ENCODE assay signal across 21 mouse cellular contexts in genomic region chr2:6565175-6565574, GRCm38 (mm10).
DNase-seq lines count a peak whose midpoint lies in the region; ATAC-seq and TF ChIP-seq lines count a peak whose summit lies in the region.
"Had no signal": no experiment of that assay in that cellular context is flagged by ENCODE, and none has a peak within 500 bp of the region (broad histone marks: within the 10 kb centered on the region; RNA-seq: fewer than 3 reads in every experiment).

No protein-coding gene starts in this region.

- ATAC-seq in midbrain, embryonic 11.5 days (ENCODE audit: low FRiP score): no peak
- ATAC-seq in midbrain, embryonic 16.5 days: no peak
- ATAC-seq: activated CD4-positive, CD25-positive, alpha-beta regulatory T cell, adult 4 months; CD4-positive, CD25-positive, alpha-beta regulatory T cell, adult 4 months; Patski had no signal

- no peaks in the 10 kb centered on the region for H3K27me3 ChIP-seq in midbrain, embryonic 11.5 days (ENCODE audit: control insufficient read depth, insufficient read depth, low read length)
- no peaks in the 10 kb centered on the region for H3K27me3 ChIP-seq in midbrain, embryonic 16.5 days (ENCODE audit: control insufficient read depth, insufficient read depth, low read depth, low read length)
- H3K27me3 ChIP-seq in CH12.LX (replicated peaks): no peaks in the 10 kb centered on the region
- H3K27me3 ChIP-seq: Patski had no signal

- peak; percentile 19 for DNase-seq in midbrain, embryonic 11.5 days (ENCODE audit: low spot score, missing footprints)
- DNase-seq in CH12.LX (ENCODE audit: extremely low read depth): peak; percentile 47
- DNase-seq in ovary, postnatal 10 days (ENCODE audit: low spot score): no peak
- DNase-seq in heart, postnatal 10 days: no peak
- DNase-seq: adrenal gland, adult 2 months; adrenal gland, adult 8-10 months; adrenal gland, postnatal 10 days; adrenal gland, postnatal 14 days; adrenal gland, postnatal 25 days; adrenal gland, postnatal 36 days; B cell, adult 2 months; cerebellum, adult 11 months; cerebellum, adult 11-12 months; cerebellum, adult 18-20 months; cerebellum, adult 2 months had no signal

- TF ChIP-seq EP300 in CH12.LX (IDR thresholded peaks at IDR 0.05; ENCODE audit: low read length): peak; percentile 53

- intact Hi-C loops in heart, postnatal 10 days (cut with DNase I): no loop called here

- H3K9me3 ChIP-seq in midbrain, embryonic 11.5 days (ENCODE audit: control insufficient read depth, low read length): no peaks in the 10 kb centered on the region
- H3K9me3 ChIP-seq in midbrain, embryonic 16.5 days (replicated peaks; ENCODE audit: control insufficient read depth, low read length, poor library complexity, severe bottlenecking): no peaks in the 10 kb centered on the region
- H3K9me3 ChIP-seq in CH12.LX (replicated peaks; ENCODE audit: low read length): no peaks in the 10 kb centered on the region
- H3K9me3 ChIP-seq: G1E had no signal

- peaks cover 10% of the 10 kb centered on the region; the same call in 1 of the 2 replicates for H3K79me2 ChIP-seq in CH12.LX (replicated peaks; ENCODE audit: control insufficient read depth, extremely low read depth, insufficient read depth, poor library complexity, severe bottlenecking)

- WGBS in midbrain, embryonic 11.5 days: 90% methylated on average over 3 of the region's 3 CpGs
- WGBS in midbrain, embryonic 16.5 days: 85% methylated on average over 3 of the region's 3 CpGs

- TF ChIP-seq POLR2A in CH12.LX (IDR thresholded peaks at IDR 0.05; ENCODE audit: low read depth, low read length): no peak
- TF ChIP-seq POLR2A in cortical plate, adult 2 months (IDR thresholded peaks at IDR 0.05; ENCODE audit: extremely low read depth, insufficient read depth, low read length): no peak

- no peak overlapping the region for H3K27ac ChIP-seq in midbrain, embryonic 11.5 days (ENCODE audit: low read depth, low read length)
- no peak overlapping the region for H3K27ac ChIP-seq in midbrain, embryonic 16.5 days (ENCODE audit: low read length)
- H3K27ac ChIP-seq in CH12.LX (ENCODE audit: insufficient read depth, low read depth): peak overlapping the region; percentile 70
- 0 out of 2 replicates have a peak overlapping the region, but pooled peaks have one; percentile 40 for H3K27ac ChIP-seq in cortical plate, adult 2 months (ENCODE audit: insufficient read depth, low read length)

- in situ Hi-C loops in CH12.LX (cut with MboI; ENCODE audit: low pct_ligation_motif_present, low pct_unique_long_range_greater_than_20kb, low sequenced_read_pairs): loop anchor here (10.0 to 25.0 kb wide), 2 partner anchors 160 to 353 kb away; partner anchors contain the start of gene Echdc3

- dilution Hi-C loops in CH12.LX (cut with MboI; ENCODE audit: extremely low pct_ligation_motif_present, extremely low pct_unique_long_range_greater_than_20kb, low sequenced_read_pairs): no loop called here

- H3K9ac ChIP-seq in midbrain, embryonic 11.5 days (ENCODE audit: low read length): no peak overlapping the region
- no peak overlapping the region for H3K9ac ChIP-seq in midbrain, embryonic 16.5 days (ENCODE audit: low read depth, low read length)
- H3K9ac ChIP-seq in CH12.LX (ENCODE audit: insufficient read depth, low read depth): peak overlapping the region; percentile 53

- no peak for TF ChIP-seq RAD21 in CH12.LX (IDR thresholded peaks at IDR 0.05; ENCODE audit: low read depth, low read length)

- no peaks in the 10 kb centered on the region for H3K36me3 ChIP-seq in midbrain, embryonic 11.5 days (ENCODE audit: control insufficient read depth, insufficient read depth, low read length)
- peaks cover 5% of the 10 kb centered on the region; the same call in 1 of the 2 replicates for H3K36me3 ChIP-seq in midbrain, embryonic 16.5 days (ENCODE audit: control insufficient read depth, insufficient read depth, low read length)
- peaks cover 18 to 63% of the 10 kb centered on the region in 2 experiments for H3K36me3 ChIP-seq in CH12.LX (replicated peaks in 1 of 2; ENCODE audit: control insufficient read depth in 1 of 2, insufficient read depth in 1 of 2, low read length in 1 of 2)
- H3K36me3 ChIP-seq: G1E had no signal

- H3K4me2 ChIP-seq in midbrain, embryonic 11.5 days: no peak overlapping the region
- no peak overlapping the region for H3K4me2 ChIP-seq in midbrain, embryonic 16.5 days (ENCODE audit: low read length)
- no peak overlapping the region; the same call in 1 of the 2 replicates for H3K4me2 ChIP-seq in CH12.LX (ENCODE audit: insufficient read depth, low read depth, poor library complexity, severe bottlenecking)

- H3K4me1 ChIP-seq in midbrain, embryonic 11.5 days (ENCODE audit: control insufficient read depth, insufficient read depth, low read length): no peaks in the 10 kb centered on the region
- no peaks in the 10 kb centered on the region for H3K4me1 ChIP-seq in midbrain, embryonic 16.5 days (ENCODE audit: control insufficient read depth, insufficient read depth, low read length)
- H3K4me1 ChIP-seq in CH12.LX (ENCODE audit: control insufficient read depth in 1 of 2, insufficient read depth in 2 of 2): peaks cover 19 to 66% of the 10 kb centered on the region in 2 experiments; a peak in 3 of 4 replicates
- peaks cover 6% of the 10 kb centered on the region for H3K4me1 ChIP-seq in cortical plate, adult 2 months (ENCODE audit: control insufficient read depth, insufficient read depth, low read length)

- no peak for TF ChIP-seq CTCF in CH12.LX (conservative IDR thresholded peaks at IDR 0.05 in 1 of 2, IDR thresholded peaks at IDR 0.05 in 1 of 2; ENCODE audit: low read depth in 2 of 2, low read length in 2 of 2)
- no peak for TF ChIP-seq CTCF in cortical plate, adult 2 months (IDR thresholded peaks at IDR 0.05; ENCODE audit: extremely low read depth, insufficient read depth, low read length)

- no peak overlapping the region for H3K4me3 ChIP-seq in midbrain, embryonic 11.5 days (ENCODE audit: low read depth, low read length)
- H3K4me3 ChIP-seq in midbrain, embryonic 16.5 days (ENCODE audit: low read depth, low read length): no peak overlapping the region
- no peak overlapping the region for H3K4me3 ChIP-seq in CH12.LX (replicated peaks in 1 of 3; ENCODE audit: low read depth in 2 of 3, low read length in 2 of 3, poor library complexity in 1 of 3)
- no peak overlapping the region for H3K4me3 ChIP-seq in cortical plate, adult 2 months (ENCODE audit: insufficient read depth, low read length)

TF ChIP-seq in CH12.LX, 34 proteins besides CTCF, POLR2A, EP300 and RAD21:
- TF ChIP-seq BHLHE40 (IDR thresholded peaks at IDR 0.05; ENCODE audit: low read depth, low read length): peak; percentile 49
- TF ChIP-seq IRF4 (IDR thresholded peaks at IDR 0.05; ENCODE audit: low read depth, low read length): peak; percentile 36
- TF ChIP-seq MAFK (IDR thresholded peaks at IDR 0.05; ENCODE audit: insufficient replicate concordance, low read length): peak; percentile 95
- TF ChIP-seq MAX (IDR thresholded peaks at IDR 0.05; ENCODE audit: low read length): peak; percentile 34; the same call in 1 of the 2 replicates
- no peak for TF ChIP-seq ZNF384 (IDR thresholded peaks at IDR 0.05; ENCODE audit: low read depth, low read length)
- no peak for TF ChIP-seq POLR2AphosphoS2 (IDR thresholded peaks at IDR 0.05; ENCODE audit: low read depth, low read length)
- no peak for TF ChIP-seq NELFE (IDR thresholded peaks at IDR 0.05; ENCODE audit: low read depth, low read length)
- TF ChIP-seq ZC3H11A (IDR thresholded peaks at IDR 0.05; ENCODE audit: low read depth, low read length): no peak
- TF ChIP-seq MEF2A (IDR thresholded peaks at IDR 0.05; ENCODE audit: borderline replicate concordance, low read depth, low read length): peak; percentile 45; the same call in 1 of the 2 replicates
- no peak for TF ChIP-seq GABPA (IDR thresholded peaks at IDR 0.05; ENCODE audit: insufficient replicate concordance, low read depth, low read length)
- TF ChIP-seq USF2 (conservative IDR thresholded peaks at IDR 0.05; ENCODE audit: low read depth, low read length): no peak
- no peak for TF ChIP-seq MAZ (IDR thresholded peaks at IDR 0.05; ENCODE audit: low read depth, low read length)
- TF ChIP-seq ETS1 (conservative IDR thresholded peaks at IDR 0.05; ENCODE audit: low read depth, low read length): peak; percentile 75
- peak; percentile 61; the same call in 1 of the 2 replicates for TF ChIP-seq MYC (IDR thresholded peaks at IDR 0.05; ENCODE audit: low read depth, low read length)
- no peak for TF ChIP-seq CHD1 (IDR thresholded peaks at IDR 0.05; ENCODE audit: low read depth, low read length)

Comparison
In these comparisons a context has a peak if more than half of its experiments do, and no peak if none do; other contexts are left out.
1. DNase-seq: peak in midbrain, embryonic 11.5 days (single experiment) and CH12.LX (single experiment); none in ovary, postnatal 10 days (single experiment) and heart, postnatal 10 days (0 of 2).
2. H3K27ac ChIP-seq: peak in CH12.LX (single experiment) and cortical plate, adult 2 months (single experiment); none in midbrain, embryonic 11.5 days (single experiment) and midbrain, embryonic 16.5 days (single experiment).